Mouse (Mus musculus): ENCODE results near the gene Jsrp1.

GRCm38 (mm10) chr10:80831136-80831535 lies 17.8 kb upstream of the Jsrp1 start:
- TF ChIP-seq GATA1 (IDR thresholded peaks at IDR 0.05; ENCODE audit: low read length) (no peak), TAL1 (IDR thresholded peaks at IDR 0.05; ENCODE audit: low read length) (no peak)
